Mouse (Mus musculus) forebrain, embryonic 16.5 days (tissue): ENCODE data around the gene Hoxa5. TPM values are rescaled to one million over a fixed set of nuclear protein-coding genes. Genes with fewer than 3 reads are reported as not detected.

ENCODE experiments used
- ATAC-seq: fragments of 200-750 bp; cut with Nextera tagmentation; 2 replicates; pipeline ENCODE4 v1.8.0; 2017; ENCODE audit warnings: mild to moderate bottlenecking, moderate library complexity
- H3K27ac ChIP-seq: fragments of 300-500 bp; sonication (generic); 2 replicates; pipeline ENCODE4 v1.5.1; 2014; ENCODE audit warnings: low read length, control low read depth
- H3K27me3 ChIP-seq: fragments of 300-500 bp; sonication (generic); replicated peaks from 2 replicates; pipeline ENCODE4 v1.6.1; 2014; ENCODE audit warnings: low read length; ENCODE audit not compliant: control insufficient read depth, insufficient read depth
- H3K36me3 ChIP-seq: fragments of 300-500 bp; sonication (generic); 2 replicates; pipeline ENCODE4 v1.6.1; 2014; ENCODE audit not compliant: control insufficient read depth, insufficient read depth
- H3K4me1 ChIP-seq: fragments of 300-500 bp; sonication (generic); replicated peaks from 2 replicates; pipeline ENCODE4 v1.6.1; 2014; ENCODE audit warnings: low read length; ENCODE audit not compliant: control insufficient read depth, insufficient read depth
- H3K4me2 ChIP-seq: fragments of 300-500 bp; sonication (generic); 2 replicates; pipeline ENCODE4 v1.6.1; 2014; ENCODE audit warnings: mild to moderate bottlenecking, low read length, control low read depth
- H3K4me3 ChIP-seq: fragments of 300-500 bp; sonication (generic); replicated peaks from 2 replicates; pipeline ENCODE4 v1.5.1; 2014; ENCODE audit warnings: mild to moderate bottlenecking, low read length, control low read depth
- H3K9ac ChIP-seq: fragments of 300-500 bp; sonication (generic); replicated peaks from 2 replicates; pipeline ENCODE4 v1.6.1; 2014; ENCODE audit warnings: low read depth, low read length, control low read depth
- H3K9me3 ChIP-seq: fragments of 300-500 bp; sonication (generic); 2 replicates; pipeline ENCODE4 v1.6.1; 2016; ENCODE audit warnings: low read length; ENCODE audit not compliant: control insufficient read depth
- WGBS: fragments of 180-500 bp; shearing (Covaris S2); extraction: QIAGEN DNeasy Blood & Tissue Kit; methylation state at CpG from one replicate; pipeline ENCODE4 v1.1.7; 2014; 5-methylcytosine and 5-hydroxymethylcytosine counted together
- polyA plus RNA-seq: library from polyadenylated mRNA; unstranded; fragments of >200 nt; fragmentation: Nextera tagmentation; extraction: Ambion mirVana; gene quantifications from 2 replicates; pipeline ENCODE4 v1.2.1, GENCODE M21; 2015

Hoxa5 gene
- polyA plus RNA-seq, 1 experiment from 2014 or later, result not detected

DNA sequence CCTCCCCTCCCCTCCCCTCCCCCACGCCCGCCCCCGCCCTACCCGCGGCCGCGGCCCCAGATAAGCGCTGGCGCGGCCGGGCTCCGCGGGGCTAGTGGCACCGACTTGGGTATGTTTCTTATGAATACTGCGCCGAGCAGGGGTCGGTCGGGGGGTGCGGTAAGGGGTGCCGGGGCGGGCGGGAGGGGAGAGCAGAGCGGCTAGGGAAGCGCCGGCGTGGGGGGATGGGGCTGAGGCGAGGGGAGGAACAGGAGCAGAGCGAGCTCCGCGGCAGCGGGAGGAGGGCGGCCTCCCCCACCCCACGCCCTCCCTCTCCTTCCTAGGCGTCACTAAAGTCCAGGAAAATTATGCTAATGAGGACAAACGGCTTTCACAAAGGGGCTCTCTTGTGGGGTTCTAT is 28.5 kb downstream of the Hoxa5 start:
- Histone ChIP-seq H3K36me3 (no peaks in the 10 kb centered on the region), H3K27ac (no peak overlapping the region), H3K9ac (no peak overlapping the region), H3K4me2 (no peak overlapping the region), H3K27me3 (peaks cover 88% of the 10 kb centered on the region), H3K4me1 (0 out of 2 replicates have a peak, but pooled peaks cover 3% of the 10 kb centered on the region), H3K4me3 (no peak overlapping the region), H3K9me3 (no peaks in the 10 kb centered on the region)
- ATAC-seq, result no peak
- WGBS, result 2% methylated on average over 25 of the region's 35 CpGs

DNA sequence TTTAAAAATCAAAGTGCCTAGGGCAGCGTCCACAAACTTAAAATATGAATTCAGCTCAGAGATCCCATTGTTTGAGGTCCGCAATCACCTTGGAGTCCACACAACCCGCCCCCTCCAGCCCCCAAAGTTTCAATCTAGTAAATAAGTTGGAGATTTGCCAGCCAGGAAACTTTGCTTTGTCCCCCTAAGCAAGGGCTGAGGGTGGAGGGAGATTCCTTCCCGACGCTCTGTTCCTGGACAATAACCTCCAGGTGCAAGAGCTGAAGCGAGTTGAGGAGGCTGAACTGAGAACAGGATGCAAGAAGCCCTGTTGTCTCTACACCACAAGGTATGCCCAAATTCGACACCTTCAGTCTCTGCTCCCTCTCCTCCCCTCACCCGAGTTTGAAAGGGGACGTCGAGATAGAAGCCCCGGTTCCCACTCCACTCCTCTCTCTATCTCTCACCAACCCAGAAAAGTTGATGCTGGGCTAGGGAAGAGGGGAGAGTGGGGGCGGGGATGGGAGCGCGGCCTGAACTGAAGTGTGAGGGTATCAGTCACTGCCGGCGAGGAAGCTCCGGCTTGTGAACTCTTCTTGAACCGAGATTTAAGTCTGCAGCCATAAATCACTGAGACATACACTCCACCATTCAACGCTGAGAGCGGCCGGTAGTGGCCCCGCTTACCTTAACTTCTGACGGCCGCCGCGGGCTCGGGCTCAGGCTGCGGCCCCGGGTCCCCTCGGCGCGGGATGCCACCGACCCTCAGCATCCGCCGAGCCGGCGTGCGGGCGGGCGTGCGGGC is 29.2 kb downstream of the Hoxa5 start:
- Histone ChIP-seq H3K36me3 (no peaks in the 10 kb centered on the region), H3K4me2 (no peak overlapping the region), H3K9ac (no peak overlapping the region), H3K4me3 (no peak overlapping the region), H3K27ac (no peak overlapping the region), H3K4me1 (0 out of 2 replicates have a peak, but pooled peaks cover 3% of the 10 kb centered on the region), H3K9me3 (no peaks in the 10 kb centered on the region), H3K27me3 (peaks cover 88% of the 10 kb centered on the region)
- no peak for ATAC-seq
- whole genome bisulfite sequencing, result under 1% methylated on average over 41 of the region's 41 CpGs

DNA sequence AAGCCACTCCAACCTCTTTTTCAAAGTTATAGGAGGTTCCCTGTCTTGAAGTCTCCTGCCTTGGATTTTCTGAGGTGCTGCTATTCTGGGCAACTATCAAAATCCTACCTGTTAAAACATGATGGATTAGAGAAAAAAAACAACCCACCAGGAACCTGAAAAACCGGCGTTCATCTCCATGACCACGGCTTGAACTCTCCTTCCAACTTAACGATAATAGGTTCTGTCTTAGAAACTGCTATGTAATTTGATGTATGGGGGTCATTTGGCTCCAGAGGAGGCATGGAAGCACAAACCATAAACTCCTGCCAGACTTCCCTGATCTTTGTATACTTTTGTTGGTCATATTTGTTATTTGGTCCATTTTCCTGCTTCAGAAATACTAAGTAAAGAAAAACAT is 30.7 kb downstream of the Hoxa5 start:
- WGBS, result 5% methylated on average over 4 of the region's 4 CpGs
- no peak overlapping the region for H3K9ac ChIP-seq
- no peak overlapping the region for H3K4me2 ChIP-seq
- no peak overlapping the region for H3K4me3 ChIP-seq
- H3K4me1 ChIP-seq, result 0 out of 2 replicates have a peak, but pooled peaks cover 3% of the 10 kb centered on the region
- no peak for ATAC-seq
- H3K27me3 ChIP-seq, result peaks cover 84% of the 10 kb centered on the region
- H3K36me3 ChIP-seq, result no peaks in the 10 kb centered on the region
- H3K9me3 ChIP-seq, result no peaks in the 10 kb centered on the region
- H3K27ac ChIP-seq, result no peak overlapping the region

DNA sequence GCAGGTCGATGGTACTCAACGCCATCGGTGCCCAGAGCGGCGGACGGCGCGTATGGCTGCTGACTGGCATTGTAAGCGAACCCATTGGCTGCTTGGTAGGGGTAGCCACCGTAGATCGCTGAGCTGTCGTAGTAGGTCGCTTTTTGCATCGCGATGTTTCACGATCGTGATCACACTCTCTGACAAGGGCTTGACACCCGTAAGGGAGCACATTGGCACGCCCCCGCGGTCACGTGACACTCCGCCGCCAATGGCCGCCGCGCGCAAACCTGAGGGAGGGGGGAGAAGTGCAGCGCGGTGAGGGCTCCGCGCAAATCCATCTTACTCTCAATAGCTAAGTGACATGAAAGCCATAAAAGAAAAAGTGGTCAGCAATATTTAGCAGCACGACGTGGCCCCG is 31.9 kb downstream of the Hoxa5 start:
- Histone ChIP-seq H3K9me3 (no peaks in the 10 kb centered on the region), H3K4me3 (0 out of 2 replicates have a peak overlapping the region, but pooled peaks have one; percentile 14), H3K4me2 (peak overlapping the region; percentile 34; the same call in 1 of the 2 replicates), H3K27me3 (peaks cover 84% of the 10 kb centered on the region), H3K9ac (no peak overlapping the region), H3K4me1 (0 out of 2 replicates have a peak, but pooled peaks cover 3% of the 10 kb centered on the region), H3K27ac (no peak overlapping the region), H3K36me3 (no peaks in the 10 kb centered on the region)
- under 1% methylated on average over 35 of the region's 35 CpGs for WGBS
- no peak for ATAC-seq

DNA sequence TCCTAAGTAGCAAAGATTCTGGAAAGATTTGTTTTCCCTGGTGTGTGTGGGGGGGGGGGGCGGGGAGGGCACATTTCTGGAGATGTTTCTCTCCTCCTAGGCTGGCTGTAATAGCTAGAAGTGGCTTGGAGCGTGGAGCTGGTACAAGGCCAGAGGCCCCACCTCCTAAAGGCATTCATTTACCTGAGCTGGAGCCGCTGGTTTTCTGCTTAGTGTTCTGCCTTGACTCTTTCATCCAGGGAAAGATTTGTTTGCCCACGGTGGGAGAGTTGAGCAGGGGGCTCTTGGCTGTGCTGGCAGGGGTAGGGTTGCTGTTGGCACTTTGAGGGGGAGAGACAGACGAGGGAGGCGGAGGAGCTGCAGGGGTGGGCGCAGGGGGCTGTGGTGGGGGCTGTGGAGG is 32.4 kb downstream of the Hoxa5 start:
- Histone ChIP-seq H3K4me3 (no peak overlapping the region), H3K27me3 (peaks cover 85% of the 10 kb centered on the region), H3K4me2 (no peak overlapping the region), H3K9ac (no peak overlapping the region), H3K4me1 (0 out of 2 replicates have a peak, but pooled peaks cover 3% of the 10 kb centered on the region), H3K27ac (no peak overlapping the region), H3K36me3 (no peaks in the 10 kb centered on the region), H3K9me3 (no peaks in the 10 kb centered on the region)
- 2% methylated on average over 6 of the region's 7 CpGs for WGBS
- ATAC-seq, result no peak

DNA sequence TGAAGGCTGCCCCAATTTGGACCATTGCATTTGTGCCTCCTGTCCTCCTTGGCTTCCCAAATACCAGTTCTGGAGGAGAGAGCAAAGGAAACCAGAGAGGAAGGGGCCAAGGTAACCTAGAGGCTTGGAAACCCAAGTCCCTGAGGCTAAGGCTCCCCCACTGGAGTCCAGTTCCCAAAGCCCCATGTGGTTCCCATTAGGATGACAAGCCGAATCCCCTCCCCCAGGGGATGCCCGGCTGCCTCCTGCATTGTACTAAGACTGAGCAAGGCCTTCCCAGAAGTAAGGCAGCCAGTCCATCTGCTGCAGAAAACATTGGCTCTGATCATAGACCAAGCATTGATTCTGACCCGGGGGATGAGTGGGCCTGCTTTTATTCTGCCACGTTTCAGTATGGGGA is 33.1 kb downstream of the Hoxa5 start:
- no peak overlapping the region for H3K4me2 ChIP-seq
- no peak for ATAC-seq
- H3K9me3 ChIP-seq, result no peaks in the 10 kb centered on the region
- no peak overlapping the region for H3K4me3 ChIP-seq
- 2% methylated on average over 4 of the region's 4 CpGs for WGBS
- H3K27ac ChIP-seq, result no peak overlapping the region
- peaks cover 85% of the 10 kb centered on the region for H3K27me3 ChIP-seq
- H3K4me1 ChIP-seq, result 0 out of 2 replicates have a peak, but pooled peaks cover 3% of the 10 kb centered on the region
- H3K9ac ChIP-seq, result no peak overlapping the region
- H3K36me3 ChIP-seq, result no peaks in the 10 kb centered on the region

DNA sequence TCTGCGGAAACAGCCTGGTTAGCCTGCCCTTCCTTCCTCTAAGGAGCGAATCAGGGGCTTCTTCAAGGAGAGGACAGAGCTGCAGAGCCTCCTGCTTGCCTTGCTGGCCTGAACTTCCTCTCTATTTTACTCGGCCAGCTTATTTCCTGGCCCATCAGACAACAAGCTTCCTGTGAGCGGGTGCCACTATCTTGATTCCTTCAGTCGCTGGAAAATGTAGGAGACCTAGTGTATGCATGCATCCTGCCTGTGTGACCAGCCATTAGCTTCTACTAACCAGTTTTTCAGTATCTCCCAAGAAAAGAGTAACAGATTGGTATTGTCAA is 33.5 kb downstream of the Hoxa5 start:
- no peaks in the 10 kb centered on the region for H3K36me3 ChIP-seq
- H3K9me3 ChIP-seq, result no peaks in the 10 kb centered on the region
- no peak overlapping the region for H3K4me2 ChIP-seq
- H3K9ac ChIP-seq, result no peak overlapping the region
- H3K27ac ChIP-seq, result no peak overlapping the region
- no peak for ATAC-seq
- WGBS, result 3% methylated on average over 5 of the region's 5 CpGs
- H3K4me3 ChIP-seq, result no peak overlapping the region
- 0 out of 2 replicates have a peak, but pooled peaks cover 3% of the 10 kb centered on the region for H3K4me1 ChIP-seq
- peaks cover 85% of the 10 kb centered on the region for H3K27me3 ChIP-seq

DNA sequence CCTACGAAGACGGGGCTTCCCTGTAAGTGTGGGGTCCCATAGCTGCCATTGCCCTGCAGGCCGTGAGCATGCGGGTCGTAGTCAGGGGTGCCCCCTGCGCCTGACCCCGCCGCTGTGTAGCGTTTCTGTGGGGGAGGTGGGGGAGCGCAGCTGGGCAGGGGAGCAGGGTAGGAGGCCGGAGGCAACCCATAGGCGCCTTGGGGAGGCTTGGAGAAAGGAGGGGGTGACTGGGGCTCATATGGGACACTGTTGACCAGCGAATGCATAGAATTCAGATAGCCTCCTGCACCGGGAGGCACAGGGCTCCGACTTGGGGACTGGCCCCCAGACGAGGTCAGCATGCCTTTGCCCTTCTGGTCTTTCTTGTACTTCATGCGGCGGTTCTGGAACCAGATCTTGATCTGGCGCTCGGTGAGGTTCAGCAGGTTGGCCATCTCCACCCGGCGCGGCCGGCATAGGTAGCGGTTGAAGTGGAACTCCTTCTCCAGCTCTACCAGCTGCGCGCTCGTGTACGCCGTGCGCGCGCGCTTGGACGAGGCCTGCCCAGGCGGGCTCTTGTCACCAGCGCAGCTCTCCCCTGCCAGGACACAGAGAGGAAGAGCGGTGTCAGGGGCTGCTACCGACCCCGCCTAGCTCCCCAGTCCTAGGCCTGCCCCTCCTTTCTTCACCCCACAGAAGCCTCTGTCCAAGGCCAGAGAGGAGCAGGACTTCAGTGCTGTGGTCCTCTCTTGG is 34.1 kb downstream of the Hoxa5 start:
- 1% methylated on average over 40 of the region's 40 CpGs for WGBS

DNA sequence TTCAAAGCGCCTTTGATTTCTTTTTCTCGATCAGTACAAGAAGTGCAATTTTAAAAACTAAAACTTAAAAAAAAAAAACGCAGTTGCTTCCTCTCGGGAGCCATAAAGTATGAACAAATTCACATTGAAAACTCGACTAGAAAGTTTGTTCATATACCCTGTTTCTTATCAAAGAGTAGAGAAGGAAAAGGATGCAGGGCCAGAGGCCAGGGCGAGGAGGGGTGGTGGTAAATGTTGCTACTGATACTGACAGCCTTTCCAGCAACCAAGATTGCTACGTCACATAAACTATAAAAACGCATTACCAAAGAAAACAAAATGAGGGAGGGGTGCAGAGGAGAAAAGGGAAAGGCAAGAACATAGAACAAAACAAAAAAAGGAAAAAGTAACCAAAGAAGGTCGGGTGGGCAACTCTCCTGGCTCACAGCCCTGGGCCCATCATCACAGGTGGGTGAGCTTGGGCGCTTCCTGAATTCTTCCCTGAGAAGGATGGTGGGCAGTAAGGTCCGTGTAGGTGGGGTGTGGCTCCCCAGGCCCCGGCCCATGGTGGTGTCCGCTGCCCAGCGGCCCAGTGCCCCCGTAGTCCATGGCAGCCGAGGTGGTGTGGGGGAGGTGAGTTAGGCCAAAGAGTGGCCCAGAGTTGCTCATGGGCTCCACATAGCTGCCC is 34.8 kb downstream of the Hoxa5 start:
- ATAC-seq, result no peak
- H3K27ac ChIP-seq, result no peak overlapping the region
- H3K9me3 ChIP-seq, result no peaks in the 10 kb centered on the region
- 0 out of 2 replicates have a peak, but pooled peaks cover 3% of the 10 kb centered on the region for H3K4me1 ChIP-seq
- H3K9ac ChIP-seq, result no peak overlapping the region
- peaks cover 87% of the 10 kb centered on the region for H3K27me3 ChIP-seq
- WGBS, result 3% methylated on average over 16 of the region's 16 CpGs
- H3K4me3 ChIP-seq, result no peak overlapping the region
- no peak overlapping the region for H3K4me2 ChIP-seq
- H3K36me3 ChIP-seq, result no peaks in the 10 kb centered on the region

More for the DNA sequence above, 34.1 kb downstream of the Hoxa5 start:
- no peak overlapping the region for H3K27ac ChIP-seq
- H3K27me3 ChIP-seq, result peaks cover 88% of the 10 kb centered on the region
- H3K4me2 ChIP-seq, result no peak overlapping the region
- no peak for ATAC-seq
- no peak overlapping the region for H3K9ac ChIP-seq
- H3K4me1 ChIP-seq, result 0 out of 2 replicates have a peak, but pooled peaks cover 3% of the 10 kb centered on the region
- no peak overlapping the region for H3K4me3 ChIP-seq
- H3K36me3 ChIP-seq, result no peaks in the 10 kb centered on the region
- H3K9me3 ChIP-seq, result no peaks in the 10 kb centered on the region
